Mouse (Mus musculus): ENCODE measurements at regions not wholly inside any gene's neighbourhood (a gene's known extent, or its start where the extent isn't known, plus 50 kb on each side); places are given as distances from the start of the nearest gene placed in this dataset.

- WGBS, result 82% methylated on average over 16 of the region's 16 CpGs
- Histone ChIP-seq H3K4me3 (ENCODE audit: low read depth, low read length) (no peak overlapping the region), H3K36me3 (ENCODE audit: control insufficient read depth, insufficient read depth, low read length) (no peaks in the 10 kb centered on the region), H3K4me2 (no peak overlapping the region), H3K4me1 (ENCODE audit: control insufficient read depth, insufficient read depth, low read length) (peaks cover 2% of the 10 kb centered on the region; the same call in 1 of the 2 replicates), H3K9ac (ENCODE audit: low read length) (no peak overlapping the region), H3K27me3 (ENCODE audit: control insufficient read depth, insufficient read depth, low read length) (no peaks in the 10 kb centered on the region), H3K27ac (ENCODE audit: low read depth, low read length) (no peak overlapping the region), H3K9me3 (ENCODE audit: control insufficient read depth, low read length) (no peaks in the 10 kb centered on the region)
- ATAC-seq (ENCODE audit: low FRiP score) (no peak), DNase-seq (ENCODE audit: low spot score, missing footprints) (peak; percentile 73)
Measured at GRCm38 (mm10) chr4:31404840-31405714, 558.8 kb upstream of the Map3k7 start.

- H3K27me3 ChIP-seq (ENCODE audit: control insufficient read depth, insufficient read depth, low read length), result no peaks in the 10 kb centered on the region
- 86% methylated on average over 3 of the region's 3 CpGs for WGBS
- ATAC-seq (ENCODE audit: low FRiP score) (no peak), DNase-seq (ENCODE audit: low spot score, missing footprints) (peak; percentile 72)
- H3K9ac ChIP-seq (ENCODE audit: low read length), result no peak overlapping the region
- H3K4me1 ChIP-seq (ENCODE audit: control insufficient read depth, insufficient read depth, low read length), result no peaks in the 10 kb centered on the region
- no peak overlapping the region for H3K4me2 ChIP-seq
- no peak overlapping the region for H3K4me3 ChIP-seq (ENCODE audit: low read depth, low read length)
- no peaks in the 10 kb centered on the region for H3K9me3 ChIP-seq (ENCODE audit: control insufficient read depth, low read length)
- no peak overlapping the region for H3K27ac ChIP-seq (ENCODE audit: low read depth, low read length)
- H3K36me3 ChIP-seq (ENCODE audit: control insufficient read depth, insufficient read depth, low read length), result no peaks in the 10 kb centered on the region
Measured at GRCm38 (mm10) chr4:31410157-31410556, 553.7 kb upstream of the Map3k7 start.

GRCm38 (mm10) chr4:31411770-31412525 lies 551.9 kb upstream of the Map3k7 start:
- DNase-seq (ENCODE audit: low spot score, missing footprints) (no peak), ATAC-seq (ENCODE audit: low FRiP score) (no peak)
- H3K27ac ChIP-seq (ENCODE audit: low read depth, low read length), result no peak overlapping the region
- H3K4me1 ChIP-seq (ENCODE audit: control insufficient read depth, insufficient read depth, low read length), result no peaks in the 10 kb centered on the region
- no peak overlapping the region for H3K4me2 ChIP-seq
- H3K27me3 ChIP-seq (ENCODE audit: control insufficient read depth, insufficient read depth, low read length), result no peaks in the 10 kb centered on the region
- H3K36me3 ChIP-seq (ENCODE audit: control insufficient read depth, insufficient read depth, low read length), result no peaks in the 10 kb centered on the region
- no peak overlapping the region for H3K9ac ChIP-seq (ENCODE audit: low read length)
- H3K9me3 ChIP-seq (ENCODE audit: control insufficient read depth, low read length), result no peaks in the 10 kb centered on the region
- H3K4me3 ChIP-seq (ENCODE audit: low read depth, low read length), result no peak overlapping the region
- WGBS, result 89% methylated on average over 9 of the region's 9 CpGs

- H3K27me3 ChIP-seq (ENCODE audit: control insufficient read depth, insufficient read depth, low read length), result no peaks in the 10 kb centered on the region
- no peak overlapping the region for H3K9ac ChIP-seq (ENCODE audit: low read length)
- 91% methylated on average over 4 of the region's 4 CpGs for WGBS
- H3K4me2 ChIP-seq, result no peak overlapping the region
- no peaks in the 10 kb centered on the region for H3K4me1 ChIP-seq (ENCODE audit: control insufficient read depth, insufficient read depth, low read length)
- DNase-seq (ENCODE audit: low spot score, missing footprints) (peak; percentile 62), ATAC-seq (ENCODE audit: low FRiP score) (no peak)
- H3K36me3 ChIP-seq (ENCODE audit: control insufficient read depth, insufficient read depth, low read length), result no peaks in the 10 kb centered on the region
- no peak overlapping the region for H3K4me3 ChIP-seq (ENCODE audit: low read depth, low read length)
- no peak overlapping the region for H3K27ac ChIP-seq (ENCODE audit: low read depth, low read length)
- H3K9me3 ChIP-seq (ENCODE audit: control insufficient read depth, low read length), result no peaks in the 10 kb centered on the region
Measured at GRCm38 (mm10) chr4:31417161-31417560, 546.7 kb upstream of the Map3k7 start.

- Histone ChIP-seq H3K4me1 (ENCODE audit: control insufficient read depth, insufficient read depth, low read length) (no peaks in the 10 kb centered on the region), H3K27me3 (ENCODE audit: control insufficient read depth, insufficient read depth, low read length) (no peaks in the 10 kb centered on the region), H3K27ac (ENCODE audit: low read depth, low read length) (no peak overlapping the region), H3K4me2 (no peak overlapping the region), H3K9ac (ENCODE audit: low read length) (no peak overlapping the region), H3K9me3 (ENCODE audit: control insufficient read depth, low read length) (no peaks in the 10 kb centered on the region), H3K4me3 (ENCODE audit: low read depth, low read length) (no peak overlapping the region), H3K36me3 (ENCODE audit: control insufficient read depth, insufficient read depth, low read length) (no peaks in the 10 kb centered on the region)
- ATAC-seq (ENCODE audit: low FRiP score) (peak; percentile 55; the same call in 1 of the 2 replicates), DNase-seq (ENCODE audit: low spot score, missing footprints) (peak; percentile 95)
- 10% methylated on average over 6 of the region's 6 CpGs for WGBS
Measured at GRCm38 (mm10) chr4:31419240-31419639, 544.7 kb upstream of the Map3k7 start.

GRCm38 (mm10) chr4:31420167-31420566 lies 543.7 kb upstream of the Map3k7 start:
- peak; percentile 73 for DNase-seq (ENCODE audit: low spot score, missing footprints)
- ATAC-seq (ENCODE audit: low FRiP score), result no peak
- WGBS, result 91% methylated on average over 9 of the region's 9 CpGs
- H3K4me1 ChIP-seq (ENCODE audit: control insufficient read depth, insufficient read depth, low read length), result no peaks in the 10 kb centered on the region
- H3K27ac ChIP-seq (ENCODE audit: low read depth, low read length), result no peak overlapping the region
- H3K9ac ChIP-seq (ENCODE audit: low read length), result no peak overlapping the region
- no peak overlapping the region for H3K4me3 ChIP-seq (ENCODE audit: low read depth, low read length)
- H3K9me3 ChIP-seq (ENCODE audit: control insufficient read depth, low read length), result no peaks in the 10 kb centered on the region
- no peak overlapping the region for H3K4me2 ChIP-seq
- H3K36me3 ChIP-seq (ENCODE audit: control insufficient read depth, insufficient read depth, low read length), result no peaks in the 10 kb centered on the region
- no peaks in the 10 kb centered on the region for H3K27me3 ChIP-seq (ENCODE audit: control insufficient read depth, insufficient read depth, low read length)

GRCm38 (mm10) chr4:31421386-31421785 lies 542.5 kb upstream of the Map3k7 start:
- ATAC-seq (ENCODE audit: low FRiP score), result no peak
- Histone ChIP-seq H3K9ac (ENCODE audit: low read length) (no peak overlapping the region), H3K4me3 (ENCODE audit: low read depth, low read length) (no peak overlapping the region), H3K27ac (ENCODE audit: low read depth, low read length) (no peak overlapping the region), H3K36me3 (ENCODE audit: control insufficient read depth, insufficient read depth, low read length) (no peaks in the 10 kb centered on the region), H3K4me1 (ENCODE audit: control insufficient read depth, insufficient read depth, low read length) (no peaks in the 10 kb centered on the region), H3K4me2 (no peak overlapping the region), H3K27me3 (ENCODE audit: control insufficient read depth, insufficient read depth, low read length) (no peaks in the 10 kb centered on the region), H3K9me3 (ENCODE audit: control insufficient read depth, low read length) (no peaks in the 10 kb centered on the region)
- DNase-seq (ENCODE audit: low spot score, missing footprints), result peak; percentile 21
- 88% methylated on average over 5 of the region's 5 CpGs for WGBS

GRCm38 (mm10) chr4:31425135-31425534 lies 538.8 kb upstream of the Map3k7 start:
- H3K27me3 ChIP-seq (ENCODE audit: control insufficient read depth, insufficient read depth, low read length), result no peaks in the 10 kb centered on the region
- DNase-seq (ENCODE audit: low spot score, missing footprints) (peak; percentile 10), ATAC-seq (ENCODE audit: low FRiP score) (no peak)
- no peak overlapping the region for H3K9ac ChIP-seq (ENCODE audit: low read length)
- H3K36me3 ChIP-seq (ENCODE audit: control insufficient read depth, insufficient read depth, low read length), result no peaks in the 10 kb centered on the region
- H3K4me3 ChIP-seq (ENCODE audit: low read depth, low read length), result no peak overlapping the region
- H3K4me1 ChIP-seq (ENCODE audit: control insufficient read depth, insufficient read depth, low read length), result no peaks in the 10 kb centered on the region
- H3K9me3 ChIP-seq (ENCODE audit: control insufficient read depth, low read length), result no peaks in the 10 kb centered on the region
- no peak overlapping the region for H3K27ac ChIP-seq (ENCODE audit: low read depth, low read length)
- H3K4me2 ChIP-seq, result no peak overlapping the region
- WGBS, result 83% methylated on average over 7 of the region's 7 CpGs

- Histone ChIP-seq H3K27me3 (ENCODE audit: control insufficient read depth, insufficient read depth, low read length) (no peaks in the 10 kb centered on the region), H3K4me1 (ENCODE audit: control insufficient read depth, insufficient read depth, low read length) (no peaks in the 10 kb centered on the region), H3K9ac (ENCODE audit: low read length) (no peak overlapping the region), H3K4me2 (no peak overlapping the region), H3K36me3 (ENCODE audit: control insufficient read depth, insufficient read depth, low read length) (no peaks in the 10 kb centered on the region), H3K9me3 (ENCODE audit: control insufficient read depth, low read length) (no peaks in the 10 kb centered on the region), H3K27ac (ENCODE audit: low read depth, low read length) (no peak overlapping the region), H3K4me3 (ENCODE audit: low read depth, low read length) (no peak overlapping the region)
- DNase-seq (ENCODE audit: low spot score, missing footprints), result peak; percentile 67
- WGBS, result 86% methylated on average over 4 of the region's 4 CpGs
- no peak for ATAC-seq (ENCODE audit: low FRiP score)
Measured at GRCm38 (mm10) chr4:31425716-31426115, 538.2 kb upstream of the Map3k7 start.

All from midbrain, embryonic 11.5 days (tissue).